Mouse (Mus musculus) heart, embryonic 11.5 days (tissue): ENCODE measurements at regions not wholly inside any gene's neighbourhood (a gene's known extent, or its start where the extent isn't known, plus 50 kb on each side); places are given as distances from the start of the nearest gene placed in this dataset.

Experiments
- ATAC-seq: fragments of 200-750 bp; cut with Nextera tagmentation; replicated peaks from 2 replicates; pipeline ENCODE4 v1.8.0; 2017; ENCODE audit warnings: moderate library complexity; ENCODE audit not compliant: insufficient number of reproducible peaks, low FRiP score, low TSS enrichment
- H3K27ac ChIP-seq: fragments of 300-500 bp; sonication (generic); 2 replicates; pipeline ENCODE4 v1.5.1; 2014; ENCODE audit warnings: mild to moderate bottlenecking, low read depth, low read length
- H3K27me3 ChIP-seq: fragments of 300-500 bp; sonication (generic); 2 replicates; pipeline ENCODE4 v1.6.1; 2014; ENCODE audit warnings: mild to moderate bottlenecking, low read length, mixed read lengths; ENCODE audit not compliant: control insufficient read depth, insufficient read depth
- H3K36me3 ChIP-seq: fragments of 300-500 bp; sonication (generic); 2 replicates; pipeline ENCODE4 v1.6.1; 2014; ENCODE audit warnings: mild to moderate bottlenecking, low read length, moderate library complexity, mixed read lengths; ENCODE audit not compliant: control insufficient read depth, insufficient read depth
- H3K4me1 ChIP-seq: fragments of 300-500 bp; sonication (generic); 2 replicates; pipeline ENCODE4 v1.6.1; 2014; ENCODE audit warnings: low read length; ENCODE audit not compliant: control insufficient read depth, insufficient read depth
- H3K4me2 ChIP-seq: fragments of 300-500 bp; sonication (generic); 2 replicates; pipeline ENCODE4 v1.6.1; 2014; ENCODE audit warnings: mild to moderate bottlenecking, moderate library complexity
- H3K4me3 ChIP-seq: fragments of 300-500 bp; sonication (generic); 2 replicates; pipeline ENCODE4 v1.5.1; 2014; ENCODE audit warnings: low read depth, low read length
- H3K9ac ChIP-seq: fragments of 300-500 bp; sonication (generic); 2 replicates; pipeline ENCODE4 v1.6.1; 2014; ENCODE audit warnings: mild to moderate bottlenecking, low read depth, low read length, moderate library complexity
- H3K9me3 ChIP-seq: fragments of 300-500 bp; sonication (generic); replicated peaks from 2 replicates; pipeline ENCODE4 v1.6.1; 2016; ENCODE audit warnings: low read length; ENCODE audit not compliant: control insufficient read depth
- WGBS: fragments of 180-500 bp; shearing (Covaris S2); extraction: QIAGEN DNeasy Blood & Tissue Kit; methylation state at CpG from one replicate; pipeline ENCODE4 v1.1.7; 2014; ENCODE audit not compliant: insufficient replicate concordance; 5-methylcytosine and 5-hydroxymethylcytosine counted together

DNA sequence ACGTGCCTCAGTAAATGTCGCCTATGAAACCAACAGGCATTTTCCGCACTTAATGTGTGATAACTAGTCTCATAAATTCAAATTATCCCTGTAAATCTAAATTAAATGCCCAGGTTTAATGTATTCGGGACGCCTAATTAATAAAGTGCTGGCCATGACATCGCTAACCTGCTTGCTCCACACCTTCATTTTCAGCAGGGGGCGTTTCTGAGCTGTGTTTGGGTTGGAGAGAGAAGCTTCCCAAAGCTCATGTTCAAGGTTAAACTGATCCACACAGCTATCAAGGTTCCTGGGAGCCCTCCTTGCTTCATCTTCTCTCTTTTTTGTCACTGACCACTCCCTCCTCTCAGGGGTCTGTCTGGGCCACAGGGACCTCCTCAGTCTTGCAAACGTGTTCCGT, 359.2 kb downstream of the Ptpru start:
- H3K4me1 ChIP-seq, result no peaks in the 10 kb centered on the region
- no peaks in the 10 kb centered on the region for H3K36me3 ChIP-seq
- no peaks in the 10 kb centered on the region for H3K9me3 ChIP-seq
- 63% methylated on average over 9 of the region's 9 CpGs for WGBS
- no peaks in the 10 kb centered on the region for H3K27me3 ChIP-seq
- H3K4me3 ChIP-seq, result no peak overlapping the region
- H3K27ac ChIP-seq, result no peak overlapping the region
- ATAC-seq, result no peak
- no peak overlapping the region for H3K4me2 ChIP-seq
- no peak overlapping the region for H3K9ac ChIP-seq

DNA sequence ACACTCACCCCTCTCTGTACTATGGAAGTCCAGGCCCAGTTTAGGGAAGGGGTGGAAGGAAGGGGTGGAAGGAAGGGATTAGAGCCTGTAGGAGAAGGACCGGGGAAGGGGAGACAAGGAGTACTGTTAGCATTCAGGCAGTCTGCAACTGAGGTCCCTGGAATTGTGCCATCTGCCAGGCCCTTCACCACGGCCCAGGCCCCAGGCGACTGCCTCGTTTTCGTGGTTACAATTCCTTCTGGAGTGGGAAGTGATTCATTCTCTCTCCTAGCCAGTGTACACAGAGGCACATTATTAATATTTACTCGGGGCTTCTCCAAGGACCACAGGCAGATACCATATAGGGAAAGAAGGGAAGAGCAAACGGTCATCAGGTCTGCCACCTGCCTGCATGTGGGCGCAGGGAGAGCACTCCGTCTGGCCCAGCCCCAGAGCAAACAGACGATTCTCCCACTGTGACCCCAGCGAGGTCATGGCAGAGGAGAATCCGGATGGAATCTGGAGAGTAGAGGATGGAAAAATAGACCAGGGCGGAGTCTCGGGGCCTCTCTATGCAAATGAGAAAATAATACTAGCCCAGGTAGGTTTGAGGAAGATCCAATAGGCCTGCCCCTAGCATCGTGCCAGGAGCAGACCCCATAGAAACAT, 354.0 kb downstream of the Ptpru start:
- peaks cover 4% of the 10 kb centered on the region; the same call in 1 of the 2 replicates for H3K27me3 ChIP-seq
- H3K9ac ChIP-seq, result no peak overlapping the region
- WGBS, result 56% methylated on average over 15 of the region's 15 CpGs
- no peak overlapping the region for H3K4me2 ChIP-seq
- no peak overlapping the region for H3K27ac ChIP-seq
- no peak overlapping the region for H3K4me3 ChIP-seq
- ATAC-seq, result no peak
- peaks cover 11% of the 10 kb centered on the region for H3K4me1 ChIP-seq
- no peaks in the 10 kb centered on the region for H3K9me3 ChIP-seq
- no peaks in the 10 kb centered on the region for H3K36me3 ChIP-seq

DNA sequence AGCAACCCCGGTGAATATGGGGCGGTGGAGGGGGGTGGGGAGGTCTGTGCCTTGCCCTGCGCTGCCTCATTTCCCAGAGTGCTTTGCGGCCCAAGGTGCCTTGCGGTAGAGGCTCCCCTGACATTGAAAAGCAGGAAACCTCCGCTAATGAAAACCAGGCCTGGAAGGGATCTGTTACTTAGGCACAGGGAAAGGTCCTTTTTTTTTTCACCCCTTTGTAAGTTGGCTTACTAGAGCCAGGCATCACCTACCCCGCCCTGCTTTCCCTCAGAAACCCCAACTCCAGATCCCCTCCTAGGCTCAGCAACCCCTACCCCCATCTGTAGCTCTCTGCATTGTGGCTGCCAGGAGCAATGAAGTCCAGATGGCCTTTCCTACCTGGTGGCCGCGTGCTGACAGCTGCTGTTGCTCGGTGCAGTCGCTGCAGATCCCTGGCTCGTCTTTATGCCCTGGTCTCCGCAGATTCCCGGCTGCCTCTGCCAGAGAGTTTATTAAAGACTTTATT, 353.4 kb downstream of the Ptpru start:
- Histone ChIP-seq H3K4me1 (peaks cover 11% of the 10 kb centered on the region), H3K27me3 (peaks cover 4% of the 10 kb centered on the region; the same call in 1 of the 2 replicates), H3K4me2 (no peak overlapping the region), H3K9me3 (no peaks in the 10 kb centered on the region), H3K36me3 (no peaks in the 10 kb centered on the region), H3K27ac (no peak overlapping the region), H3K9ac (no peak overlapping the region), H3K4me3 (no peak overlapping the region)
- WGBS, result 31% methylated on average over 14 of the region's 14 CpGs
- ATAC-seq, result no peak

DNA sequence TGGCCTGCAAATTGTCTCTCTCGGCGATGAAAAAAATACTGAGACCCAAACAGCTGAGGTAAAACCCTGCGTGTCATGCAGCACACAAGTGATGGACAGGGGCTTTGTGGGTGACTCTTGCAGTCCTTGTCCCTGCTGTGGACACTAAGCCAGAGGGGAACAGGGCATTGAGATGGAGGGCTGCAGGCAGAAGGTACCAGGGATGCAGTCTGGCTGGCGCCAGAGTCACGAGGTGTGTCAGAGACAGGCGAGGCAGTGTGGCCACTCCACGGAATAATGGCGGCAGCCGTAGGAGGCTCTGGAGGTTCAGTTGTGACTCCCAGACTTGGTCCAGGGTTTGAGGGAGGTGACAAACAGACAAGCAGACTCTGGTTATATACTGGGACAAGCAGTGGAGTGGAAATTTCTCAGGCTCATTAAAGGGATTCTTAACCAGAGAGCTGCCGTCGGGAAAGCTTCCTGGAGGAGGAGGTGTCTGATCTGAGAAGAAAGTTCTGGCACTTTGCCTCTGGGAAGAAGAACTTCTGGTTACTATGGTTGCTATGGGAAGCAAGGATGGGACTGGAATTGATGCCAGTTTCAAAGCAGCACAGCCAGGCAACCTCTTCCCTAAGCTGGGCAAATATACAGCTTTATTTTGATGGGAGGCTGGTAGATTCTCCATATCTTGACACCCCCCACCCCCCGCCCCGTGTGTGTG, 352.8 kb downstream of the Ptpru start:
- H3K4me1 ChIP-seq, result peaks cover 11% of the 10 kb centered on the region
- H3K4me3 ChIP-seq, result no peak overlapping the region
- H3K9ac ChIP-seq, result no peak overlapping the region
- H3K36me3 ChIP-seq, result no peaks in the 10 kb centered on the region
- peaks cover 4% of the 10 kb centered on the region; the same call in 1 of the 2 replicates for H3K27me3 ChIP-seq
- ATAC-seq, result no peak
- WGBS, result 73% methylated on average over 13 of the region's 13 CpGs
- no peaks in the 10 kb centered on the region for H3K9me3 ChIP-seq
- no peak overlapping the region for H3K4me2 ChIP-seq
- no peak overlapping the region for H3K27ac ChIP-seq

DNA sequence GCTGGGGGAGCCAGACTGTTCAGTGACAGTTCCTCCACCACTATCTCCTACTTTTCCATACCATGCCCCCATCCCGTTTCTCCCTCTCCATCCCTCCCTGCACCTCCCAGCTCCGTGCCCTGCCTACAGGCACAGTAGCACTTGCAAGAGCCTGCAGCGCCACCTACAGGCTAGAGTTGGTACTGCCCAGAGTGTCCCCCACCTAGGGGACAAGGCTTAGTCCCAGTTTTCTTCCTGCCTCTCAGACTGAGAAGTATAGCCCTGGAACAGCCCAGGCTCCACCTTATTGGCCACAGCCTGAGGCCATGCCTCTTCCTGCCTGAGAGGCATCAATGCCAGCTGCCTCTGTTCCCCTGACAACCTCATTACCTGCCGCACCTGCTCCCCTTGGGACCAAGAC, 351.3 kb downstream of the Ptpru start:
- Histone ChIP-seq H3K4me3 (no peak overlapping the region), H3K27ac (no peak overlapping the region), H3K36me3 (no peaks in the 10 kb centered on the region), H3K27me3 (peaks cover 6% of the 10 kb centered on the region), H3K4me1 (peaks cover 11% of the 10 kb centered on the region), H3K9me3 (no peaks in the 10 kb centered on the region), H3K4me2 (no peak overlapping the region), H3K9ac (no peak overlapping the region)
- no peak; the same call in 1 of the 2 replicates for ATAC-seq
- WGBS, result 11% methylated on average over 4 of the region's 4 CpGs

DNA sequence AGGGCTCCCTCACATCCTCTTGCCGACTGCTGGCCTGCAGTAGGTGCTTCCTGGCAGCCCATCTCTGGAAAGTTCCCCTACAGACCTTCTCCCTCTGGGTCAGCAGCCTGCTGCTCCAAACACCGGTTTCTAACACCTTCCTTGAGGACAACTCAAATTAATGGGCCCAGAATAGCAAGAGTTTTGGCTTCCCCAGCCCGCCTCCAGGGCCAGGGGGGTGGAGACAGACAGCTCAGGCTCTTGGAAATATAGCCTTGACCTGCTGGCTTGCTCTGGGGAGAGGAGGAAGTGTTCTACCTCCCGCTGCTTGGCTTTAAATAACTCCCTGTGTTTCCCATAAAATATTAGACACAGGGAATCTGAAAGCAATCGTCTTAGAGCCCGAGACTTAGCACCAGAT, 349.8 kb downstream of the Ptpru start:
- no peak for ATAC-seq
- Histone ChIP-seq H3K4me1 (peaks cover 11% of the 10 kb centered on the region), H3K27me3 (peaks cover 12% of the 10 kb centered on the region), H3K36me3 (no peaks in the 10 kb centered on the region), H3K4me3 (no peak overlapping the region), H3K9ac (no peak overlapping the region), H3K4me2 (no peak overlapping the region), H3K9me3 (no peaks in the 10 kb centered on the region), H3K27ac (no peak overlapping the region)
- WGBS, result 47% methylated on average over 6 of the region's 6 CpGs

DNA sequence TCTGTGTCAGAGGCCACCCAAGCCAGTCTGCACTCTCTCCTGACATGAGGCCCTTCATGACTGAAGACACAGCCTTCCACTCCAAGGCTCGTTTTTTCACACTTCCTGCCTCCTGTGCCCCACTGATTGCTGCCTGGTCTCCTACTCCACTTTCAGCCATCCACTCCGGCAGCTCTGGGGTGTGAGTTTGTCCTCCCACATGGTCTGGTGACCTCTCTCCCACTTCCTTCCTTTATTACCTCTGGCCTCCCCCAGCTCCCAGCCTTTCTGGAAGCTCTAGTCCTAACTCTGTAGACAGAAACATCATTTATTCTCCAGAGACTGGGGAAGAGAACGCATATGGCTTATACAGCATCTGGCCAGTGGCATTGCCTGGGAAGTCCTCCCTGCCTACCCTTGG, 349.0 kb downstream of the Ptpru start:
- Histone ChIP-seq H3K36me3 (no peaks in the 10 kb centered on the region), H3K27me3 (peaks cover 12% of the 10 kb centered on the region), H3K4me1 (peaks cover 11% of the 10 kb centered on the region), H3K4me2 (no peak overlapping the region), H3K9ac (no peak overlapping the region), H3K9me3 (no peaks in the 10 kb centered on the region), H3K4me3 (no peak overlapping the region), H3K27ac (no peak overlapping the region)
- WGBS, result 34% methylated on average over 3 of the region's 3 CpGs
- no peak for ATAC-seq

DNA sequence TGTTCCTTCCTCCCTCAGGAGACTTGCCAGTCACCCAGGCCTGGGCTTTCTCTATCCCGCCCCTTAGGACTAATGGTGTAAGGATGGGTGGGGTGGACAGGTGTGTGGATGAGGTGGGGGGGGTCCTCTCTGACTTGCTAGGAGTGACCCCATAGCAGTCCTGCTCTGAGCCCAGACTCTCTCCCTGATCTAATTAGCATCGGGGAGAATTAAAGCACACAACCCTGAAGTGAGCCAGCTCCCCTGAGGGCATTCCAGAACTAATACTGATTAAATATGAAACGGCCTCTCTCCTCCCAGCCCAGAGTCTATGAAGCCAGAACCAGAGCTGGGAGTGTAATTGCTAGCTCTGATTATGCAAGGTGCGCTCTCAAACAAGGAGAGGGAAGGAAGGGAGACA, 346.1 kb downstream of the Ptpru start:
- no peak for ATAC-seq

More for the DNA sequence above, 346.1 kb downstream of the Ptpru start:
- Histone ChIP-seq H3K9me3 (no peaks in the 10 kb centered on the region), H3K27ac (no peak overlapping the region), H3K4me1 (peaks cover 3% of the 10 kb centered on the region; the same call in 1 of the 2 replicates), H3K36me3 (no peaks in the 10 kb centered on the region), H3K9ac (no peak overlapping the region), H3K4me3 (no peak overlapping the region), H3K4me2 (no peak overlapping the region), H3K27me3 (peaks cover 8% of the 10 kb centered on the region; the same call in 1 of the 2 replicates)
- WGBS, result 56% methylated on average over 4 of the region's 4 CpGs
